Mouse (Mus musculus) layer of hippocampus, adult 18-20 months (tissue): ENCODE measurements around the gene Amigo1. TPM values are rescaled to one million over a fixed set of nuclear protein-coding genes. Genes with fewer than 3 reads are reported as not detected.

ENCODE experiments used
- DNase-seq, 2 experiments: peaks; one replicate each; pipeline ENCODE4 v3.0.0; 2022; ENCODE audit warnings: low spot score in 2 of 2
- long read RNA-seq: library from polyadenylated mRNA; stranded (forward); transcript quantifications from one replicate; pipeline ENCODE4 v2.0.0, GENCODE M21; 2021
- total RNA-seq, 2 experiments: library from RNA; stranded (reverse); gene quantifications; 2 replicates each; pipeline ENCODE4 v1.2.3; 2021

Amigo1 gene
- 10 to 100 TPM; 71.6 to 76.8 TPM for total RNA-seq
- long read RNA-seq, full-length matches to known transcripts, result 83 of 134 reads
- long read RNA-seq, partial matches to known transcripts, result 0 of 134 reads
- long read RNA-seq, other reads (novel, unspliced or antisense), result 51 of 134 reads

GRCm38 (mm10) chr3:108186098-108187047 is at the start of gene Amigo1:
TSS of gene Amigo1 (plus strand) at chr3:108186335.
- DNase-seq, result peak in 1 of 2 experiments; percentile 55

DNA sequence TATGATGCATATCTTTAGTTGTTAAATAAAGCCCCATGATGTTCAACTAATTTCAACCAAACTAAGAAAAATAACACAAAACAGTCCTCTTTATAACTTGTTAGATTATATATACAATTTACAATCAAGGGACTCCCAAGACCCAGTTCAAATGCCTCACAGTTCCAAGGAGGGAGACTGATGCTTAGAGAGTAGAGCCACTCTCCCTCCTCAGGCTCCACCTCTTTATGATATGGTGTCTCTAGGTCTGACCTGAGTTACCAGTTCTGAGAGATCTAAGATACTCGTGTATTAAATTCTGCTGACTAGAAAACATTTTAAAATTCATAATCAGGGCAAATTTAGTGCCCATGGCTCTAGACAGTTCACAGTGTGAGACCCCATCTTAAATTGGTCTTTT is 47.0 kb upstream of the Amigo1 start:
- no peak for DNase-seq

DNA sequence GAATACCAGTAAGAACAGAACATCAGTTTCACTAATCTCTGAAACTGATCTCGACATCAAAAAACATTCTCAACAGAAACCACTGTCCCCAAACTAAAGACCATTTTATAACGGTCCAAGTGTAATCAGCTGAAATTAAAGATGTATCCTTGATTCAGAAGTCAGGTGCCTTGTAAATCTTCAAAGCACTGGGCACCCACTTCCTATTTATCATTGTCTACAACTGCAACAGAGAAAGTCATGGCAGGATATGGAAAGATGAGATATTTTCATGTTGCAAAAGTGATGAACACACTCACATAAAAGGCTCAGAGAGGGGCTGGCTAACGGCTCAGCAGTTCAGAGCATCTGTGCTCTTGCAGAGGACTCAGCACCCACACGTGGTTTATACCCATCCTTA is 45.3 kb upstream of the Amigo1 start:
- DNase-seq, result no peak

GRCm38 (mm10) chr3:108145534-108146445 is 40.3 kb upstream of the Amigo1 start, which contains the start of gene Gnai3:
TSS of gene Gnai3 (minus strand) at chr3:108146146.
- peak; percentile 88 to 93 for DNase-seq

DNA sequence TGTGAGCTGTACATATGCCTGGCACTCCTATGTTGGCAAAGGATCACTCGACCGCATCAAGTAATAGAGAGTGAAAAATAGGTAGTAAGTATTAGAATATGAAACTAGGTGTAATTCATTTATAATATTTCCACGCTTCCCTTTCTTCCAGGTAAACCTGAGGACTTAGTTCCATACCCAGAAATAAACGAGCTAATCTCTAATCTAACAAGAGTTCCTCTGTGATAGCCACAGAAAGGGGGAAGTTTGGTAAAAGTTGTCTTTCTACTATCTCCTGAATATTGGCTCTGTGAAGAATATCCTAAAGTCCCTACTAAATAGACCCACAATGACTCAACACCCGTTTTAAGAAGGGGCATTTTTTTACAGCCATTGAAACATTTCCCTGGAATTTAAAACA is 39.5 kb upstream of the Amigo1 start:
- no peak for DNase-seq

DNA sequence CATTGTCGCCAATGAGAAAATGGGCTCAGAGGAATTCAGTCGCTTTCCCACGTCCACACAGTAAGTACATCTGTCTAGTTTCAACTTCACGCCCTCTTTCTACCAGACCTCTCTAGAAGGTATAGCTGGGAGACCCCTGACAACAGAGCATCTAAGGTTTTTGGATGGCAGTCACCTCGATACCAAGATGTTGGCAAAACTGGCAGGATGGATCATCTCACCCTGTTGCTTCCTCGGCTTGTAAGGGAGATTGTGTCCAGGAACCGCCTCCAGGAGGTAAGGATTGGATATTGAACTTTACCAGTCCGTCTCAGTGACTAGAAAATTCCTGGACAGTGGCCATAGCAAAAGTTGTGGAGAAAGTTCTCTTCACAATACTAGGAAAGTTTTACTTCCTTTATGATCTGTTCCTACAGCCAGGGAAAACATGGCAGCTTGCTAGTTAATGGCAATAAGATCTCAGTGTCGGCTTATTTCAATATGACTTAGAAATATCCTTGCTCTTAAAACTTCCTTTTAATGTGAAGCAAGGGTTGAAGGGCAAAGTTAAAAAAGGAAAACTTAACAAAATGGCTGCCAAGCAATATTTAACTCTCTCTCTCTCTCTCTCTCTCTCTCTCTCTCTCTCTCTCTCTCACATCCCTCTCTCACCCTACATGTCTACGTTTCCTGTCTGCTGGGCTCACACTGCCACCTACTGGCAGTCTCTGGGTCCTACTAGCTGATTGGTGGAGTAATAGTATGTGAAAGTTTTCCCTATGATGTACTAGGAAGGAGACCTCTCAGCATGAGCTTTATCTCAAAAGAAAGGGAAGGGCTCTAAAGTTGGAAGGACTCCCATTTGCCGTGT is 38.5 kb upstream of the Amigo1 start:
- peak; percentile 75 to 95 for DNase-seq

GRCm38 (mm10) chr3:108152290-108152689 is 33.8 kb upstream of the Amigo1 start:
- no peak for DNase-seq

- peak; percentile 74 to 82 for DNase-seq
Measured at GRCm38 (mm10) chr3:108154656-108155055, 31.5 kb upstream of the Amigo1 start, which contains the start of gene Gpr61. TSS of gene Gpr61 (minus strand) at chr3:108154882.

GRCm38 (mm10) chr3:108158383-108159037 is 27.6 kb upstream of the Amigo1 start:
- DNase-seq, result peak; percentile 61 to 80

GRCm38 (mm10) chr3:108164091-108164490 is 22.0 kb upstream of the Amigo1 start:
- no peak for DNase-seq

- DNase-seq, result peak; percentile 78 to 92
Measured at GRCm38 (mm10) chr3:108164807-108165206, 21.3 kb upstream of the Amigo1 start.

DNA sequence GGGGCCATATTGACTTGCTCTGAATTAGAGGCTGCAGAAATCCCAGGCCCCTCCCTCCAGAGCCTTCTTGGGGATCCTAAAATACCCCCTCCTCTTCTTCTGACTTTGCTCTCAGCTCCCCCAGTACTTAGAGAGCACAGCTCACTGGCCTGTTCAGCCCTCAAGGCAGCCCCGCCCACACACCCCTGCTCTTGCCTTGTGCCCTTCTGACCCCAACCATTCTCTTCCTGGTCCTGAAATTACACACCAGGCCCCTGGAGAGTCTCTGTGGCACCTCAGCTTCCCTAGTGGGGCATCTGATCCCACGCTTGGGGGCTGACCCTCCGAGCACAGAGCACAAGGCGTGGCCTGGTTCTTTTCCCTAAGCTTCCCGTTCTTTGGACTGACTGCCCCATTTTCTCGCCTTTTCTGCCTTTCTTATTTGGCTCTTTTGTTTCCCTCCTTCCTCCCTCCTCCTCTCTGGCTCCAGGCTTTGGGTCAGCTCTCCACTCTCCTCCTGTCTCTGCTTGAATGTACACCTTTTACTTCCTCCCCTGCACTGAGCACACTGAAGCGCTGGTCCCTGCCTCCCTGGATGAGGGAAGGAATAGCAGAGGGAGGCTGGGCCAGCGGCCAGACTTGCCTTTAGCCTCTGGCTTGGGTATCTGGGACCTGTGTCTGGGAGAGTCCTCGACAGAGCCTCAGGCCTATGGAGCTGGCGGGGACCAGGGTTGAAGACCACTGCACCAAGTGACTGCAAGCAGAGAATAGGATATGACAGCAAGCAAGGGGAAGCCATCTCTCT is 20.4 kb upstream of the Amigo1 start:
- no peak for DNase-seq

DNA sequence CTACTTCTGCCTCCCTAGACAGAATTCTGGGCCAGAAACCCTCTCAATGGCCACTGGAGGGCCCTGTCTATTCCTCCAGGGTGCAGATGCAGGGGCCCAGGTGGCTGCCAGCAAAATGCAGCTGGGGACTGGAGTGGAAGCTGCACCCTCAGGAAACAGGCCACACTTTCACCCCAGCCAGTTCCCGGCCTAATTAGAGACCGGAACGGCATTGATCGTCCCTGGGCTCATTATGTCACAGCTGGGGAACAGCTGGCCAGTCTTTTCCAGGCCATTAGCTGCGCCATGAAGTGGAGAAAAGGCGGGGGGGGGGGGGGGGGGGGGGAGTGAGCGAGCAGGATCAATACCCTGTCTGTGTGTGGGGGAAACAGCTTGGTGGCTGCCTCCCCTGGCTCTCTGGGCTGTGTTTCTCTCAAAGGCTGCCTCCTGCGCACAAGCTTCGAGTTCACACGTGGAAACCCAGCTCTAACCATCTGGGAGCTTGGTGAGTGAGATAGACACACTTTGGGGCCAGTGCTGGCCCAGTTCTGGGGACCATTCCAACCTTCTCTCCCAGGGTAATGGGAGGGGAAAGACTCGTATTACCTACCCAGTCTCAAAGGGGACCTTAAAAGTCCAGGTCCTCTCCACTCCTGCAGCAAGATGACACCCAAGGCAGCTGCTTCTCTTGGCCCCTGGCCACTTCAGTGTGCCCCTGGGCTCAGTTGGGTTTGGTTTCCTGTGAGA is 19.5 kb upstream of the Amigo1 start:
- DNase-seq, result peak in 1 of 2 experiments; percentile 59

GRCm38 (mm10) chr3:108167499-108167898 is 18.6 kb upstream of the Amigo1 start:
- no peak for DNase-seq

DNA sequence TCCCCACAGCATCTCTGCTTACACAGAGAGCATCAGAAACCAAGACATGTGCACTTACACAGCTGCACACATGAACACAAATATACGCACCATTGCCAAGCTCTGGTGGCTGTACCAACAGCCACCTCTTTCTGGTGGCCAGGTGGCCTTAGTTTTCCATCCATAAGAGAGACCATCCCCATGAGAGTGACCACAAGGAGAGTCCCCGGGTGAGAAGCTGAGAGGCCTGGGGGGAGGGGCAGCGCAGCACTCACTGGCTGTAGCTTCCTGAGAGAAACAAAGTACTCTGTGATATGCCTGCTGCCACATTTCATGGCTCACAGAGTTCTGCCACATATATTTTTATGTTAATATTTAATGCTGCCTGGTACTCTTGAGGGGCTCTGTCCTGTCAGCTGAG is 16.9 kb upstream of the Amigo1 start:
- DNase-seq, result no peak

DNA sequence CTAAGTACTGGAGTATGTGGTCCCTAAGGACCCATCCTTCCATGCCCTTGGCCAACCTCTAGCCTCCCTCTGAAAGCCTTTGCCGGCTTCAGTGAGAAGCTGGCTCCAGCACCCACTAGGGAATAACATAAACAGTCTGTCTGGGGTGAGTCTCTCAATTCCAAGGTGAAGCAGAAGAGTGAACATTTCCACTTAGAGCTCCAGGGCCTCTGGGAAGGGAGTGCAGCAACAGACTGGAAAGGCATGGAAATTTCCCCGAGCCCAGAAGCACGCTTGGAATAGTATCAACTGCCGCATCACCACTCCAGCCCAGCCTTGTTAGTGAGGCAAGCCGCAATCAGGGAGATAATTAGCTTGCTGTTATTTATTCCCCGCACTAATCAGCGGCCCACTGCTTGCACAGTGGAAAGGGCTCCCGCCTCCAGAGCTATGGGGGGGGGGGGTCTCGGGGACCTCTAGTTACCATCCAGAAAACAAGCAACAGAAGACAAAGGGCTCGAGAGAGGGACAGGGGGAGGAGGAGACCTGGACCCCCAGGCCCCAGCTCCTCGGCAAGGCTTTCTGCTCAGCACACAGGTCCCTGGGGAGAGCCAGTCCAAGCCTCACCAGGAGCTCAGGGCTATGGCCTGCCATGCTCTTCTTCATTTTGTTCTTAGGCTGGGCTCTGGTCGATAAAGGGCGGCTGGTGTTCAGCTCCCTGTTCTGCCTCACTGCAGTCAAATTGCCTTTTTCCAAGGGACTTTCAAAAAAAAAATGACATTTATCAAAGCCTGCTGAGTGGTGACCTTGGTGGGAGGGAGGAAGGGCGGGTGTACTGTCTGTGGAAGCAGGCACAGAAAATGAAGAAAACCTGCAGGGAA is 11.2 kb upstream of the Amigo1 start:
- DNase-seq, result peak; percentile 81 to 89
